Mouse (Mus musculus) hindbrain, embryonic 13.5 days (tissue): ENCODE measurements around the gene March4. TPM values are rescaled to one million over a fixed set of nuclear protein-coding genes. Genes with fewer than 3 reads are reported as not detected.

Source experiments
- polyA plus RNA-seq: library from polyadenylated mRNA; unstranded; fragments of >200 nt; fragmentation: Nextera tagmentation; extraction: Ambion mirVana; gene quantifications from 2 replicates; pipeline ENCODE4 v1.2.1, GENCODE M21; 2015

Gene March4
- polyA plus RNA-seq, 1 experiment from 2014 or later = 6.5 TPM

Other genes starting within 250 kb of the March4 start
- 26.0 and 26.5 TPM in 2 replicates for gene Xrcc5, start 229.5 kb downstream of the March4 start, polyA plus RNA-seq
- 24.7 and 25.4 TPM in 2 replicates for gene Smarcal1, start 46.3 kb upstream of the March4 start, polyA plus RNA-seq
- gene Ankar, start 163.6 kb upstream of the March4 start, polyA plus RNA-seq = not detected in 2 replicates
- 1,191 and 1,281 TPM in 2 replicates for gene Rpl37a, start 174.4 kb upstream of the March4 start, polyA plus RNA-seq